Comparison of ENCODE assay signal across 10 mouse cellular contexts in the genomic region with DNA sequence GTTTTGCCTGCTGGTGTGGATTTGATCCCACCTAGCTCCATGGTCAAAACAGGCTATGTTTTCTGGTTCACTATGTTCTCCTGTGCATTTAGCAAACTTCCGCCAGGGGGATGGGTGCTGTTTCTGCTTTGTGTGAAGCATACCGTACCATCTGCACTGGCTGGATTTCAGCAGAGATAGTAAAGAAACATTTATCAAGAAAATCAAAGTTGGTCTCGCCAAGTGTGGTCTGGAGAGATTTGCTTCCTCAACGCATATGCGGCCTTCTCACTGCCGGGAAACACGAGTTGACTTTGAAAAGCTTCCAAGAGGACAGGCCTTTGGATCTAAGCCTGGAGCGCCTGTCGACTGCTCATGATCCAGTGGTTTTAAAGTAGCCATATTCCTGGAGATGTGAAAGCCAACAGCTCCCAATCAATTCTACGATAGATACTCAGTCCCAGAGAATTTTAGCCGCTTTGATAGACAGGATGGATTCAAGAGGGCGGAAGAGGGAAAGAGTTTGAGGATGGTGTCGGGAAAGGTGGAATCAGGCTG.
DNase-seq lines count a peak whose midpoint lies in the region; ATAC-seq and TF ChIP-seq lines count a peak whose summit lies in the region.
"Had no signal": no experiment of that assay in that cellular context is flagged by ENCODE, and none has a peak within 500 bp of the region (broad histone marks: within the 10 kb centered on the region; RNA-seq: fewer than 3 reads in every experiment).

No protein-coding gene starts in this region.

- H3K4me2 ChIP-seq in lung, embryonic 16.5 days (ENCODE audit: low read depth, low read length): no peak overlapping the region
- H3K4me2 ChIP-seq: intestine, embryonic 15.5 days had no signal

- H3K27ac ChIP-seq in heart, embryonic 10.5 days: no peak overlapping the region
- H3K27ac ChIP-seq in lung, embryonic 16.5 days (ENCODE audit: low read length): peak overlapping the region; percentile 58; the same call in 1 of the 2 replicates
- H3K27ac ChIP-seq: intestine, embryonic 15.5 days had no signal

- H3K4me3 ChIP-seq in heart, embryonic 10.5 days: no peak overlapping the region
- no peak overlapping the region for H3K4me3 ChIP-seq in lung, embryonic 16.5 days (ENCODE audit: low read length)
- H3K4me3 ChIP-seq in lung, adult 2 months (replicated peaks; ENCODE audit: extremely low read depth, low read depth, low read length): no peak overlapping the region
- H3K4me3 ChIP-seq: intestine, embryonic 15.5 days had no signal

- no peak for TF ChIP-seq CTCF in lung, adult 2 months (IDR thresholded peaks at IDR 0.05; ENCODE audit: insufficient read depth, low read length)
- TF ChIP-seq CTCF in brain, embryonic 14.5 days (IDR thresholded peaks at IDR 0.05; ENCODE audit: borderline replicate concordance, extremely low read depth, insufficient read depth, insufficient read length): no peak

- peak; percentile 16 for DNase-seq in heart, postnatal 4 days
- no peak for DNase-seq in heart, embryonic 10.5 days (ENCODE audit: low spot score)
- DNase-seq in lung, adult 2 months: no peak
- peak; percentile 43 for DNase-seq in brain, embryonic 14.5 days (ENCODE audit: low read depth)
- DNase-seq in right cerebral cortex, adult 2 months (ENCODE audit: low spot score in 2 of 2): peak; percentile 27 to 42
- DNase-seq in testis, postnatal 10 days (ENCODE audit: low spot score): no peak
- DNase-seq: cerebellum, adult 8-10 months; liver, postnatal 0 days had no signal

- H3K4me1 ChIP-seq in heart, embryonic 10.5 days: peaks cover 6% of the 10 kb centered on the region
- H3K4me1 ChIP-seq in lung, embryonic 16.5 days (replicated peaks; ENCODE audit: control insufficient read depth, insufficient read depth, low read length): peaks cover 11% of the 10 kb centered on the region
- H3K4me1 ChIP-seq in lung, adult 2 months (ENCODE audit: control insufficient read depth, insufficient read depth, low read length): no peaks in the 10 kb centered on the region
- H3K4me1 ChIP-seq: intestine, embryonic 15.5 days had no signal

- no peaks in the 10 kb centered on the region for H3K36me3 ChIP-seq in heart, embryonic 10.5 days
- no peaks in the 10 kb centered on the region for H3K36me3 ChIP-seq in lung, embryonic 16.5 days (ENCODE audit: control insufficient read depth, insufficient read depth, low read length)
- H3K36me3 ChIP-seq: intestine, embryonic 15.5 days had no signal

- peak; percentile 67 for ATAC-seq in lung, embryonic 16.5 days (ENCODE audit: low read depth)
- ATAC-seq: intestine, embryonic 15.5 days; liver, postnatal 0 days had no signal

- no peaks in the 10 kb centered on the region for H3K27me3 ChIP-seq in heart, embryonic 10.5 days (ENCODE audit: insufficient read depth, poor library complexity, severe bottlenecking)
- no peaks in the 10 kb centered on the region for H3K27me3 ChIP-seq in lung, embryonic 16.5 days (ENCODE audit: control insufficient read depth, insufficient read depth, low read depth, low read length)
- H3K27me3 ChIP-seq: intestine, embryonic 15.5 days had no signal

- no peak for TF ChIP-seq POLR2A in lung, adult 2 months (IDR thresholded peaks at IDR 0.05; ENCODE audit: borderline replicate concordance, extremely low read depth, low read depth, low read length)
- no peak for TF ChIP-seq POLR2A in brain, embryonic 14.5 days (IDR thresholded peaks at IDR 0.05; ENCODE audit: borderline replicate concordance, extremely low read depth, insufficient read depth, insufficient read length, poor library complexity, severe bottlenecking)

- 81% methylated on average over 13 of the region's 13 CpGs for WGBS in heart, embryonic 10.5 days
- WGBS in lung, embryonic 16.5 days: 49% methylated on average over 13 of the region's 13 CpGs
- 65% methylated on average over 13 of the region's 13 CpGs for whole genome bisulfite sequencing in lung, adult 2 months

- no peak overlapping the region for H3K9ac ChIP-seq in lung, embryonic 16.5 days (ENCODE audit: low read length)
- H3K9ac ChIP-seq: intestine, embryonic 15.5 days; liver, postnatal 0 days had no signal

- H3K9me3 ChIP-seq in heart, embryonic 10.5 days: no peaks in the 10 kb centered on the region
- no peaks in the 10 kb centered on the region for H3K9me3 ChIP-seq in lung, embryonic 16.5 days (ENCODE audit: control insufficient read depth, low read length)
- H3K9me3 ChIP-seq: intestine, embryonic 15.5 days had no signal

Comparison
In these comparisons a context has a peak if more than half of its experiments do, and no peak if none do; other contexts are left out.
1. DNase-seq: peak in heart, postnatal 4 days (single experiment), brain, embryonic 14.5 days (single experiment) and right cerebral cortex, adult 2 months (2 of 2); none in heart, embryonic 10.5 days (single experiment), lung, adult 2 months (single experiment) and testis, postnatal 10 days (single experiment).